Mouse (Mus musculus) lung, adult 2 months (tissue): ENCODE results near the gene Gm10273. TPM values are rescaled to one million over a fixed set of nuclear protein-coding genes. Genes with fewer than 3 reads are reported as not detected.
"Not testable (repeated sequence)": the region's sequence is repeated elsewhere in the genome, so short reads cannot be mapped to it uniquely, and the experiment has no call there.

ENCODE experiments used
- DNase-seq: peaks from one replicate; pipeline ENCODE4 v3.0.0; 2022
- H3K4me1 ChIP-seq: fragments of 200-500 bp; 2 replicates; pipeline ENCODE4 v1.6.1; 2011; ENCODE audit warnings: low read length; ENCODE audit not compliant: control insufficient read depth, insufficient read depth
- H3K4me3 ChIP-seq: fragments of 200-500 bp; replicated peaks from 2 replicates; pipeline ENCODE3; 2011; ENCODE audit warnings: low read depth, mild to moderate bottlenecking, control low read depth, low read length; ENCODE audit errors: extremely low read depth
- CTCF ChIP-seq: fragments of 200-500 bp; IDR thresholded peaks from 2 replicates; pipeline ENCODE4 v1.5.1; 2011; ENCODE audit warnings: mild to moderate bottlenecking, low read length, control low read depth; ENCODE audit not compliant: insufficient read depth
- POLR2A ChIP-seq: fragments of 200-500 bp; IDR thresholded peaks from 2 replicates; pipeline ENCODE4 v1.6.1; 2011; ENCODE audit warnings: low read depth, mild to moderate bottlenecking, control low read depth, low read length, borderline replicate concordance; ENCODE audit errors: extremely low read depth
- WGBS: fragments of 180-500 bp; shearing (Covaris S2); methylation state at CpG from one replicate; pipeline ENCODE4 v1.1.7; 2018; 5-methylcytosine and 5-hydroxymethylcytosine counted together
- polyA plus RNA-seq: library from polyadenylated mRNA; depleted of rRNA; stranded (reverse); fragments of >200 nt; gene quantifications from 2 replicates; pipeline ENCODE4 v1.2.3, GENCODE M21; 2012

The Gm10273 gene
- polyA plus RNA-seq, 1 experiment = 2.3 TPM

GRCm38 (mm10) chr10:59366746-59367145 lies 28.7 kb upstream of the Gm10273 start:
- H3K4me1 ChIP-seq = peaks cover 9% of the 10 kb centered on the region
- H3K4me3 ChIP-seq = no peak overlapping the region
- no peak for TF ChIP-seq CTCF
- WGBS = 87% methylated on average over 4 of the region's 4 CpGs
- DNase-seq = no peak

- TF ChIP-seq POLR2A (no peak), CTCF (no peak)
- no peak for DNase-seq
Measured at GRCm38 (mm10) chr10:59367206-59367605, 28.2 kb upstream of the Gm10273 start.

GRCm38 (mm10) chr10:59368729-59369128 lies 26.7 kb upstream of the Gm10273 start:
- Histone ChIP-seq H3K4me1 (peaks cover 9% of the 10 kb centered on the region), H3K4me3 (no peak overlapping the region)
- no peak for TF ChIP-seq CTCF
- no peak for TF ChIP-seq POLR2A
- WGBS = 71% methylated on average over 8 of the region's 8 CpGs
- peak; percentile 28 for DNase-seq

More at GRCm38 (mm10) chr10:59367206-59367605, 28.2 kb upstream of the Gm10273 start:
- peaks cover 9% of the 10 kb centered on the region for H3K4me1 ChIP-seq
- WGBS = 45% methylated on average over 4 of the region's 4 CpGs
- H3K4me3 ChIP-seq = no peak overlapping the region

- Histone ChIP-seq H3K4me1 (peaks cover 6% of the 10 kb centered on the region), H3K4me3 (no peak overlapping the region)
- TF ChIP-seq POLR2A (no peak), CTCF (no peak)
- DNase-seq = no peak
- 79% methylated on average over 9 of the region's 9 CpGs for WGBS
Measured at GRCm38 (mm10) chr10:59369426-59369825, 26.0 kb upstream of the Gm10273 start.

GRCm38 (mm10) chr10:59377906-59378305 lies 17.5 kb upstream of the Gm10273 start:
- Histone ChIP-seq H3K4me1 (no peaks in the 10 kb centered on the region; the same call in 1 of the 2 replicates), H3K4me3 (no peak overlapping the region)
- WGBS = 70% methylated on average over 10 of the region's 10 CpGs
- no peak for DNase-seq
- no peak for TF ChIP-seq CTCF
- no peak for TF ChIP-seq POLR2A

- H3K4me3 ChIP-seq = no peak overlapping the region
- no peak for DNase-seq
- TF ChIP-seq CTCF (no peak), POLR2A (no peak)
- no peaks in the 10 kb centered on the region; the same call in 1 of the 2 replicates for H3K4me1 ChIP-seq
- WGBS = 92% methylated on average over 4 of the region's 4 CpGs
Measured at GRCm38 (mm10) chr10:59378728-59379127, 16.7 kb upstream of the Gm10273 start.

GRCm38 (mm10) chr10:59379927-59380326 lies 15.5 kb upstream of the Gm10273 start:
- DNase-seq = no peak
- Histone ChIP-seq H3K4me1 (no peaks in the 10 kb centered on the region; the same call in 1 of the 2 replicates), H3K4me3 (no peak overlapping the region)
- WGBS = 18% methylated on average over 3 of the region's 3 CpGs
- TF ChIP-seq POLR2A (no peak), CTCF (no peak)

- TF ChIP-seq CTCF (no peak), POLR2A (no peak)
- WGBS = 51% methylated on average over 2 of the region's 2 CpGs
- Histone ChIP-seq H3K4me3 (no peak overlapping the region), H3K4me1 (no peaks in the 10 kb centered on the region; the same call in 1 of the 2 replicates)
- no peak for DNase-seq
Measured at GRCm38 (mm10) chr10:59380411-59380821, 15.0 kb upstream of the Gm10273 start.

GRCm38 (mm10) chr10:59381563-59381962 lies 13.9 kb upstream of the Gm10273 start:
- WGBS = 94% methylated on average over 6 of the region's 10 CpGs
- H3K4me1 ChIP-seq, DNase-seq, H3K4me3 ChIP-seq: not testable (repeated sequence)

- DNase-seq = no peak
- Histone ChIP-seq H3K4me1 (no peaks in the 10 kb centered on the region), H3K4me3 (no peak overlapping the region)
- WGBS = 88% methylated on average over 8 of the region's 8 CpGs
- TF ChIP-seq POLR2A (no peak), CTCF (no peak)
Measured at GRCm38 (mm10) chr10:59386951-59387350, 8.5 kb upstream of the Gm10273 start.
